Mouse (Mus musculus) MEL (cell line): ENCODE results near the gene Zfp111. TPM values are rescaled to one million over a fixed set of nuclear protein-coding genes. Genes with fewer than 3 reads are reported as not detected.

Experiments
- DNase-seq: peaks from one replicate; pipeline ENCODE4 v3.0.0; 2011; ENCODE audit warnings: low read depth, low spot score
- H3K27ac ChIP-seq: 2 replicates; pipeline ENCODE4 v1.5.1; 2012; ENCODE audit warnings: low read depth, mild to moderate bottlenecking, control low read depth, low read length, moderate library complexity; ENCODE audit not compliant: control insufficient read depth
- H3K27me3 ChIP-seq, 2 experiments: fragments of 150-350 bp in 1 of 2; sonication (generic) in 1 of 2; 2 replicates each; pipeline ENCODE4 v1.6.1; 2012; ENCODE audit warnings: low read length in 2 of 2, mild to moderate bottlenecking in 2 of 2, improper control_type of control experiment in 1 of 2, moderate library complexity in 1 of 2; ENCODE audit not compliant: insufficient read depth in 2 of 2, control insufficient read depth in 1 of 2
- H3K36me3 ChIP-seq, 2 experiments: 2 replicates each; pipeline ENCODE4 v1.6.1; 2012 to 2014; ENCODE audit warnings: low read length in 2 of 2, improper control_type of control experiment in 1 of 2, inconsistent platforms in 1 of 2, mild to moderate bottlenecking in 1 of 2; ENCODE audit not compliant: insufficient read depth in 2 of 2, control insufficient read depth in 1 of 2
- H3K4me1 ChIP-seq, 2 experiments: fragments of 150-350 bp in 1 of 2; sonication (generic) in 1 of 2; 2 replicates each; pipeline ENCODE4 v1.6.1; 2012; ENCODE audit warnings: low read length in 2 of 2, improper control_type of control experiment in 1 of 2, mild to moderate bottlenecking in 1 of 2; ENCODE audit not compliant: insufficient read depth in 2 of 2, control insufficient read depth in 1 of 2
- H3K4me3 ChIP-seq, 2 experiments: fragments of 150-350 bp in 1 of 2; sonication (generic) in 1 of 2; 2 replicates each; pipeline ENCODE4 v1.5.1; 2012; ENCODE audit warnings: low read depth in 2 of 2, low read length in 2 of 2, mild to moderate bottlenecking in 2 of 2, moderate library complexity in 2 of 2, control low read depth in 1 of 2, improper control_type of control experiment in 1 of 2; ENCODE audit not compliant: control insufficient read depth in 1 of 2, insufficient read depth in 1 of 2
- H3K79me2 ChIP-seq: 2 replicates; pipeline ENCODE4 v1.6.1; 2012; ENCODE audit warnings: mild to moderate bottlenecking, low read length, moderate library complexity; ENCODE audit not compliant: control insufficient read depth, poor library complexity, insufficient read depth
- H3K9ac ChIP-seq: 2 replicates; pipeline ENCODE4 v1.6.1; 2012; ENCODE audit warnings: low read depth, mild to moderate bottlenecking, control low read depth, low read length, moderate library complexity; ENCODE audit not compliant: control insufficient read depth, poor library complexity, severe bottlenecking
- H3K9me3 ChIP-seq: fragments of 150-350 bp; sonication (generic); replicated peaks from 2 replicates; pipeline ENCODE4 v1.6.1; 2012; ENCODE audit warnings: mild to moderate bottlenecking, low read length, improper control_type of control experiment, moderate library complexity; ENCODE audit not compliant: insufficient read depth
- CHD1 ChIP-seq: IDR thresholded peaks from 2 replicates; pipeline ENCODE4 v1.6.1; 2012; ENCODE audit warnings: low read depth, mild to moderate bottlenecking, inconsistent platforms, low read length, improper control_type of control experiment
- CHD2 ChIP-seq: IDR thresholded peaks from 2 replicates; pipeline ENCODE4 v1.6.1; 2011; ENCODE audit warnings: low read length, improper control_type of control experiment
- ELF1 ChIP-seq: IDR thresholded peaks from 2 replicates; pipeline ENCODE4 v1.6.1; 2014; ENCODE audit warnings: low read depth, mild to moderate bottlenecking, inconsistent platforms, low read length, improper control_type of control experiment, moderate library complexity
- EP300 ChIP-seq, 2 experiments: IDR thresholded peaks; 2 replicates each; pipeline ENCODE4 v1.6.1; 2011; ENCODE audit warnings: improper control_type of control experiment in 2 of 2, low read length in 2 of 2, low read depth in 1 of 2, mild to moderate bottlenecking in 1 of 2
- ETS1 ChIP-seq: IDR thresholded peaks from 2 replicates; pipeline ENCODE4 v1.6.1; 2012; ENCODE audit warnings: low read depth, mild to moderate bottlenecking, inconsistent platforms, low read length, improper control_type of control experiment, moderate library complexity
- HCFC1 ChIP-seq: IDR thresholded peaks from 2 replicates; pipeline ENCODE4 v1.6.1; 2012; ENCODE audit warnings: low read depth, mild to moderate bottlenecking, inconsistent platforms, low read length, improper control_type of control experiment, moderate library complexity
- JUND ChIP-seq: IDR thresholded peaks from 2 replicates; pipeline ENCODE4 v1.6.1; 2011; ENCODE audit warnings: low read depth, mild to moderate bottlenecking, improper control_type of control experiment, low read length
- KAT2A ChIP-seq: conservative IDR thresholded peaks from 2 replicates; pipeline ENCODE4 v1.6.1; 2012; ENCODE audit warnings: low read depth, low read length, improper control_type of control experiment, inconsistent platforms
- MEF2A ChIP-seq: IDR thresholded peaks from 2 replicates; pipeline ENCODE4 v1.6.1; 2014; ENCODE audit warnings: low read depth, mild to moderate bottlenecking, inconsistent platforms, low read length, improper control_type of control experiment; ENCODE audit not compliant: poor library complexity, insufficient replicate concordance, severe bottlenecking; ENCODE audit errors: extremely low read depth
- MXI1 ChIP-seq: IDR thresholded peaks from 2 replicates; pipeline ENCODE4 v1.6.1; 2011; ENCODE audit warnings: mild to moderate bottlenecking, low read depth, low read length, improper control_type of control experiment
- MYB ChIP-seq: IDR thresholded peaks from 2 replicates; pipeline ENCODE4 v1.6.1; 2011; ENCODE audit warnings: mild to moderate bottlenecking, low read depth, low read length, improper control_type of control experiment
- MYC ChIP-seq: IDR thresholded peaks from 2 replicates; pipeline ENCODE4 v1.6.1; 2011; ENCODE audit warnings: low read depth, mild to moderate bottlenecking, low read length, improper control_type of control experiment, moderate library complexity
- NRF1 ChIP-seq: IDR thresholded peaks from 2 replicates; pipeline ENCODE4 v1.6.1; 2014; ENCODE audit warnings: low read depth, mild to moderate bottlenecking, inconsistent platforms, low read length, improper control_type of control experiment, moderate library complexity; ENCODE audit not compliant: poor library complexity, insufficient read depth, severe bottlenecking
- POLR2AphosphoS2 ChIP-seq: IDR thresholded peaks from 2 replicates; pipeline ENCODE4 v1.6.1; 2011; ENCODE audit warnings: low read length, improper control_type of control experiment
- RCOR1 ChIP-seq: IDR thresholded peaks from 2 replicates; pipeline ENCODE4 v1.6.1; 2012; ENCODE audit warnings: low read depth, mild to moderate bottlenecking, inconsistent platforms, low read length, improper control_type of control experiment
- SMC3 ChIP-seq: IDR thresholded peaks from 2 replicates; pipeline ENCODE4 v1.6.1; 2011; ENCODE audit warnings: low read depth, low read length, improper control_type of control experiment
- TAL1 ChIP-seq: IDR thresholded peaks from 2 replicates; pipeline ENCODE4 v1.6.1; 2012; ENCODE audit warnings: mild to moderate bottlenecking, inconsistent platforms, low read length, moderate library complexity, mixed read lengths
- UBTF ChIP-seq: IDR thresholded peaks from 2 replicates; pipeline ENCODE4 v1.6.1; 2012; ENCODE audit warnings: low read depth, mild to moderate bottlenecking, inconsistent platforms, low read length, improper control_type of control experiment, moderate library complexity, borderline replicate concordance; ENCODE audit not compliant: insufficient read depth
- USF1 ChIP-seq: IDR thresholded peaks from 2 replicates; pipeline ENCODE4 v1.6.1; 2014; ENCODE audit warnings: low read depth, mild to moderate bottlenecking, inconsistent platforms, low read length, improper control_type of control experiment, moderate library complexity
- USF2 ChIP-seq, 2 experiments: IDR thresholded peaks; 2 replicates each; pipeline ENCODE4 v1.6.1; 2011 to 2012; ENCODE audit warnings: improper control_type of control experiment in 2 of 2, low read length in 2 of 2, borderline replicate concordance in 1 of 2, inconsistent platforms in 1 of 2, low read depth in 1 of 2, mild to moderate bottlenecking in 1 of 2; ENCODE audit not compliant: insufficient read depth in 1 of 2
- ZC3H11A ChIP-seq: IDR thresholded peaks from 2 replicates; pipeline ENCODE4 v1.6.1; 2012; ENCODE audit warnings: low read depth, mild to moderate bottlenecking, inconsistent platforms, low read length, improper control_type of control experiment
- polyA plus RNA-seq, 2 experiments: library from polyadenylated mRNA; stranded (reverse) in 1 of 2; unstranded in 1 of 2; fragments of >175 nt in 1 of 2; fragments of >200 nt in 1 of 2; gene quantifications; 2 replicates each; pipeline versions ENCODE4 v1.2.1 to v1.2.4; 2012; ENCODE audit warnings: low replicate concordance in 2 of 2, low read depth in 1 of 2; ENCODE audit not compliant: insufficient read length in 2 of 2, insufficient read depth in 1 of 2, missing spikeins in 1 of 2
- total RNA-seq: library from RNA; depleted of rRNA; stranded (reverse); fragments of 300-350 nt; gene quantifications from 2 replicates; pipeline ENCODE4 v1.2.3, GENCODE M21; 2012

Zfp111 gene
- total and polyA plus RNA-seq, 3 experiments, result not detected

DNA sequence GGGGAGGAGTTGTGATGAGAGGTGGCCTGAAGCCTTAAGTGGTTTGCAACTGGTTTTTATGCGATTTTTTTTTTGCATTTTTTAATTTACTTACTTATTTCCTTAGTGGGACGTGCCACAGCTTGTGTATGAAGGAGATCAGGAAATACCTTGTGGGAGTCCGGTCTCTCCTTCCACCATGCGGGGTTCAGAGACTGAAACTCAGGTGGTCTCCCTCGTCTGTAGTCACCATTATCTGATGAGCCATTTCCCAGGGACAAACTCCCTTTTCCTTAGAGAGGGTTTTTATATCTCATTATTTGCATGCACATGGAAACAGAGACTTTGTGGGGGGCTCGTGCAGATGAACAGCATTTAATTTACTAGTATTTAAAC lies 35.9 kb downstream of the Zfp111 start:
- no peak overlapping the region for H3K4me3 ChIP-seq
- H3K4me1 ChIP-seq, result no peaks in the 10 kb centered on the region
- TF ChIP-seq MEF2A (no peak), MXI1 (no peak), ELF1 (no peak), JUND (no peak), MYB (no peak), USF2 (IDR thresholded peaks at IDR 0.05; ENCODE audit: borderline replicate concordance in 1 of 2, insufficient read depth in 1 of 2, low read depth in 1 of 2, low read length in 2 of 2) (no peak), CHD1 (no peak), RCOR1 (no peak), CHD2 (no peak), KAT2A (no peak), EP300 (IDR thresholded peaks at IDR 0.05; ENCODE audit: low read depth in 1 of 2, low read length in 2 of 2) (no peak), TAL1 (no peak), HCFC1 (no peak)
- no peak for DNase-seq
- H3K36me3 ChIP-seq, result no peaks in the 10 kb centered on the region
- no peaks in the 10 kb centered on the region for H3K9me3 ChIP-seq
- no peaks in the 10 kb centered on the region for H3K79me2 ChIP-seq
- H3K27me3 ChIP-seq, result no peaks in the 10 kb centered on the region
- no peak overlapping the region for H3K9ac ChIP-seq
- H3K27ac ChIP-seq, result no peak overlapping the region

DNA sequence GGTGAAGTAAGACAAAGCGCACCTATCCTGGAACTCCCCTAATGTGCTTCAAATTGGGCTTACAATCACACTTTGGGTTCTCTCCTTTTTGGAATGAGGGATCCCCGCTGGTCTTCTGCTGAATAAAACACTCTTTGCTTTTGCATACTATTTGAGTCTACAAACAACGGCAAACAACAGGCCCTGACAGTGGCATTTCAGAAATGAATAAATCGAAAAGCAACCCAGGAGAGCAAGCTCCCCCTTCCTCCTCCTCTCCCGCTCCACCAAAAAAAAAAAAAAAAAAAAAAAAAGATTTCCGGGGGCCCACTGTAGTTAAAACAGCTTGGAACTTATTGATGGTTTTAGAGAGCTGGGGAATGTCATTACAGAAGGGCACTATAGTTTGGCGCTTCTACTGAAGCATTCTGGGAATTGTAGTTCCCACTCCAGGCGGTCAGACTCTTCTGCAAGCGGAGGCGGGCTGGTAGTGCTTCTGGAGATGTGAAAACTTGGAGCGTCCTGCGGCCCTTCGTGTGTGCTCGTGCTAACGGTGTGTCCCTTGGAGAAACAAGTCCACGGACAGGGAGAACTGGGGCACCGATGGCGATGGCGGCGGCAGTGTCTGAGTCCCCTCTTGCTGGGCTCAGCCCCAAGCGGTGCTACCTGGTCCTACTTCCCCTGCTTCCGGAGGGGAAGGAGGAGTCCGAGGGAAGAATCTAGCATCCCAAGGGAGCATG lies 36.5 kb downstream of the Zfp111 start, which contains the start of gene Zfp114:
Zfp114 (plus strand) TSS at position 443 of the 719 bp plus-strand sequence.
- DNase-seq, result no peak
- Histone ChIP-seq H3K27me3 (no peaks in the 10 kb centered on the region), H3K27ac (no peak within 1 kb of the TSS), H3K9me3 (no peaks in the 10 kb centered on the region), H3K79me2 (no peaks in the 10 kb centered on the region), H3K4me1 (no peaks in the 10 kb centered on the region), H3K9ac (no peak within 1 kb of the TSS)
- TF ChIP-seq MEF2A (no peak), ELF1 (no peak), MXI1 (no peak), NRF1 (no peak), EP300 (IDR thresholded peaks at IDR 0.05; ENCODE audit: low read depth in 1 of 2, low read length in 2 of 2) (no peak), POLR2AphosphoS2 (no peak), MYC (no peak), ZC3H11A (no peak), ETS1 (no peak), MYB (no peak), USF1 (no peak), SMC3 (no peak), UBTF (no peak)
- TF ChIP-seq, all 39 proteins: peak for 0
- H3K36me3 ChIP-seq, result no peaks in the 10 kb centered on the region
- H3K4me3 ChIP-seq, result no peak within 1 kb of the TSS
